Mouse (Mus musculus): ENCODE data around the gene Epn1. TPM values are rescaled to one million over a fixed set of nuclear protein-coding genes. Genes with fewer than 3 reads are reported as not detected.

Gene Epn1
- total RNA-seq, 2 experiments from 2014 or later, result 146 to 155 TPM

- no peak for DNase-seq
Observed at GRCm38 (mm10) chr7:5092831-5093510, 12.9 kb downstream of the Epn1 start.

- DNase-seq, result no peak
Observed at GRCm38 (mm10) chr7:5098769-5099168, 18.7 kb downstream of the Epn1 start.

GRCm38 (mm10) chr7:5099796-5100195 is 19.8 kb downstream of the Epn1 start:
- no peak for DNase-seq

GRCm38 (mm10) chr7:5101066-5101663 is 21.1 kb downstream of the Epn1 start:
- DNase-seq, result no peak

- no peak for DNase-seq
Observed at GRCm38 (mm10) chr7:5102564-5102963, 22.5 kb downstream of the Epn1 start.

- no peak for DNase-seq
Observed at GRCm38 (mm10) chr7:5108272-5108671, 28.2 kb downstream of the Epn1 start.

- DNase-seq, result no peak
Observed at GRCm38 (mm10) chr7:5109301-5109700, 29.3 kb downstream of the Epn1 start.

GRCm38 (mm10) chr7:5112701-5113100 is 32.7 kb downstream of the Epn1 start:
- no peak for DNase-seq

- no peak for DNase-seq
Observed at GRCm38 (mm10) chr7:5116850-5117249, 36.8 kb downstream of the Epn1 start, which contains the start of gene Rfpl4. Gene Rfpl4 (minus strand): TSS chr7:5116950.

- DNase-seq, result no peak
Observed at GRCm38 (mm10) chr7:5125078-5125477, 45.0 kb downstream of the Epn1 start.

GRCm38 (mm10) chr7:5125549-5126406 is 45.7 kb downstream of the Epn1 start, which contains the start of gene Rasl2-9:
Gene Rasl2-9 (minus strand): TSS chr7:5125950.
- peak; percentile 83 to 92 for DNase-seq

Small RNAs within 50 kb of the gene (microRNA-seq; reads per million reads assigned to microRNA genes)
- gene Gm26217, result not detected

Other genes starting within 250 kb of the Epn1 start
- gene Shisa7, start 235.5 kb upstream of the Epn1 start, total RNA-seq (2021), result under 1 TPM; 0.86 to 0.93 TPM
- 10 to 100 TPM in 1 of 2 experiments, 1 to 10 TPM in 1; 9.2 to 23.4 TPM for gene Isoc2b, start 210.0 kb upstream of the Epn1 start, total RNA-seq (2021)
- 10 to 100 TPM; 23.5 to 47.3 TPM for gene Isoc2a, start 203.1 kb upstream of the Epn1 start, total RNA-seq (2021)
- gene Gm36210, start 173.7 kb upstream of the Epn1 start, total RNA-seq (2021), result not detected
- gene Zfp628, start 165.0 kb upstream of the Epn1 start, total RNA-seq (2021), result 10 to 100 TPM; 13.7 to 15.5 TPM
- gene Nat14, start 158.2 kb upstream of the Epn1 start, total RNA-seq (2021), result 10 to 100 TPM in 1 of 2 experiments, 1 to 10 TPM in 1; 7.1 to 11.5 TPM
- 1 to 10 TPM; 1.7 to 2.7 TPM for gene Ssc5d, start 154.4 kb upstream of the Epn1 start, total RNA-seq (2021)
- gene Sbk2, start 115.8 kb upstream of the Epn1 start, total RNA-seq (2021), result under 1 TPM; 0.36 to 0.89 TPM
- under 1 TPM; 0.23 to 0.50 TPM for gene Sbk3, start 109.1 kb upstream of the Epn1 start, total RNA-seq (2021)
- gene Zfp579, start 84.1 kb upstream of the Epn1 start, total RNA-seq (2021), result 10 to 100 TPM; 16.5 to 16.8 TPM
- gene Zfp524, start 65.8 kb upstream of the Epn1 start, total RNA-seq (2021), result 10 to 100 TPM in 1 of 2 experiments, 1 to 10 TPM in 1; 8.7 to 14.0 TPM
- 10 to 100 TPM; 23.5 to 31.5 TPM for gene Fiz1, start 65.5 kb upstream of the Epn1 start, total RNA-seq (2021)
- gene Gm44973, start 64.7 kb upstream of the Epn1 start, total RNA-seq (2021), result not detected
- 10 to 100 TPM; 22.1 to 24.1 TPM for gene Zfp865, start 59.9 kb upstream of the Epn1 start, total RNA-seq (2021)
- gene Ccdc106, start 59.7 kb upstream of the Epn1 start, total RNA-seq (2021), result 1 to 10 TPM in 1 of 2 experiments, under 1 TPM in 1; 0.96 to 1.4 TPM
- gene 4632433K11Rik, start 46.1 kb upstream of the Epn1 start, total RNA-seq (2021), result not detected
- gene Zfp784, start 41.8 kb upstream of the Epn1 start, total RNA-seq (2021), result 1 to 10 TPM; 3.8 to 4.5 TPM
- gene Zfp580, start 28.7 kb upstream of the Epn1 start, total RNA-seq (2021), result 1 to 10 TPM; 6.4 to 9.3 TPM
- gene U2af2, start 18.1 kb upstream of the Epn1 start, total RNA-seq (2021), result 100 to 1,000 TPM; 143 to 180 TPM
- under 1 TPM in 1 of 2 experiments, not detected in 1; 0.56 TPM for gene Rfpl4, start 36.7 kb downstream of the Epn1 start, total RNA-seq (2021)
- gene Rasl2-9, start 45.7 kb downstream of the Epn1 start, total RNA-seq (2021), result 1 to 10 TPM; 1.3 to 1.4 TPM
- not detected for gene Vmn1r55, start 69.4 kb downstream of the Epn1 start, total RNA-seq (2021)
- not detected for gene Vmn1r56, start 116.5 kb downstream of the Epn1 start, total RNA-seq (2021)
- not detected for gene Vmn1r57, start 138.3 kb downstream of the Epn1 start, total RNA-seq (2021)